Mouse (Mus musculus): ENCODE data around the gene Armc10. TPM values are rescaled to one million over a fixed set of nuclear protein-coding genes. Genes with fewer than 3 reads are reported as not detected.
"Not testable (repeated sequence)": the region's sequence is repeated elsewhere in the genome, so short reads cannot be mapped to it uniquely, and the experiment has no call there.

Armc10 gene
- polyA plus RNA-seq, 1 experiment from 2014 or later: 7.4 TPM

- H3K4me3 ChIP-seq (ENCODE audit: low read depth, low read length): no peak overlapping the region
Observed at GRCm38 (mm10) chr5:21685001-21685400, 39.4 kb downstream of the Armc10 start.

GRCm38 (mm10) chr5:21687042-21687441 is 41.4 kb downstream of the Armc10 start:
- no peak overlapping the region for H3K9ac ChIP-seq (replicated peaks)
- 42% methylated on average over 4 of the region's 4 CpGs for WGBS (ENCODE audit: insufficient replicate concordance)
- H3K4me2 ChIP-seq (ENCODE audit: low read depth, low read length): no peak overlapping the region
- H3K27ac ChIP-seq (ENCODE audit: low read depth): no peak overlapping the region
- DNase-seq (no peak), ATAC-seq (no peak)
- no peak overlapping the region for H3K4me3 ChIP-seq (ENCODE audit: low read depth, low read length)
- H3K4me1 ChIP-seq (ENCODE audit: insufficient read depth): no peaks in the 10 kb centered on the region
- TF ChIP-seq EP300 (IDR thresholded peaks at IDR 0.05; ENCODE audit: low read depth) (no peak), CTCF (IDR thresholded peaks at IDR 0.05; ENCODE audit: low read depth) (no peak)
- no peaks in the 10 kb centered on the region for H3K36me3 ChIP-seq (replicated peaks; ENCODE audit: insufficient read depth, low read length)
- no peaks in the 10 kb centered on the region for H3K9me3 ChIP-seq (ENCODE audit: low read length)
- H3K27me3 ChIP-seq (ENCODE audit: insufficient read depth, low read length): no peaks in the 10 kb centered on the region

More at GRCm38 (mm10) chr5:21685001-21685400, 39.4 kb downstream of the Armc10 start:
- Histone ChIP-seq H3K4me2 (ENCODE audit: low read depth, low read length) (no peak overlapping the region), H3K27me3 (ENCODE audit: insufficient read depth, low read length) (no peaks in the 10 kb centered on the region), H3K9me3 (ENCODE audit: low read length) (no peaks in the 10 kb centered on the region), H3K4me1 (ENCODE audit: insufficient read depth) (no peaks in the 10 kb centered on the region), H3K9ac (replicated peaks) (no peak overlapping the region), H3K36me3 (replicated peaks; ENCODE audit: insufficient read depth, low read length) (no peaks in the 10 kb centered on the region), H3K27ac (ENCODE audit: low read depth) (no peak overlapping the region)
- DNase-seq (no peak), ATAC-seq (no peak)
- WGBS (ENCODE audit: insufficient replicate concordance): 78% methylated on average over 10 of the region's 10 CpGs
- no peak for TF ChIP-seq CTCF (IDR thresholded peaks at IDR 0.05; ENCODE audit: low read depth)
- no peak for TF ChIP-seq EP300 (IDR thresholded peaks at IDR 0.05; ENCODE audit: low read depth)

DNA sequence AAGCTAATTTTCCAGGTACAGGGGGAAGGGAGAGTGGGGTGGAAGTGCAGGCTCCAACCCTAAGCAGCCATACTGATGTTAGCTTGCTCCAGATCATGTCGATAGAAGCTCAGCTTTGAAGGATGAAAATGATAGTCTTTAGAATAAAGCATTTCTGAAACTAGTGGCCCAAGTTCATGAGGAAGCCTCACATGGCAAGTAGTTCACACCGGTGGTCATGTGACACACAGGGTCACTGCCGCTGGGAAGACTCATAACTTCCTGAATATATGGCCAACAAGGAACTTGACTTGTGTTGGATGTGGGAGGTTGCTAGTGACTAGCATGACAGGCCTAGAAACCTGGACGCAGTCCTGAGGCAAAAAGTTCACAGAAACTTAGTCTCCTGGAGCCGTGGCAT is 46.6 kb downstream of the Armc10 start:
- no peaks in the 10 kb centered on the region; the same call in 1 of the 2 replicates for H3K4me1 ChIP-seq (ENCODE audit: insufficient read depth)
- no peak for ATAC-seq
- H3K36me3 ChIP-seq (replicated peaks; ENCODE audit: insufficient read depth, low read length): no peaks in the 10 kb centered on the region
- no peak overlapping the region for H3K4me2 ChIP-seq (ENCODE audit: low read depth, low read length)
- TF ChIP-seq EP300 (IDR thresholded peaks at IDR 0.05; ENCODE audit: low read depth) (no peak), CTCF (IDR thresholded peaks at IDR 0.05; ENCODE audit: low read depth) (no peak)
- no peaks in the 10 kb centered on the region for H3K9me3 ChIP-seq (ENCODE audit: low read length)
- H3K27me3 ChIP-seq (ENCODE audit: insufficient read depth, low read length): no peaks in the 10 kb centered on the region
- H3K27ac ChIP-seq (ENCODE audit: low read depth): no peak overlapping the region
- 84% methylated on average over 5 of the region's 5 CpGs for WGBS (ENCODE audit: insufficient replicate concordance)
- no peak overlapping the region for H3K4me3 ChIP-seq (ENCODE audit: low read depth, low read length)
- H3K9ac ChIP-seq (replicated peaks): no peak overlapping the region
- DNase-seq: no peak

- Histone ChIP-seq H3K27me3 (ENCODE audit: insufficient read depth, low read length) (no peaks in the 10 kb centered on the region), H3K9ac (replicated peaks) (no peak overlapping the region), H3K4me1 (ENCODE audit: insufficient read depth) (no peaks in the 10 kb centered on the region; the same call in 1 of the 2 replicates), H3K27ac (ENCODE audit: low read depth) (no peak overlapping the region), H3K4me2 (ENCODE audit: low read depth, low read length) (no peak overlapping the region), H3K9me3 (ENCODE audit: low read length) (no peaks in the 10 kb centered on the region), H3K36me3 (replicated peaks; ENCODE audit: insufficient read depth, low read length) (no peaks in the 10 kb centered on the region), H3K4me3 (ENCODE audit: low read depth, low read length) (no peak overlapping the region)
- 43% methylated on average over 3 of the region's 3 CpGs for WGBS (ENCODE audit: insufficient replicate concordance)
- ATAC-seq (no peak), DNase-seq (no peak)
- TF ChIP-seq EP300 (IDR thresholded peaks at IDR 0.05; ENCODE audit: low read depth) (no peak), CTCF (IDR thresholded peaks at IDR 0.05; ENCODE audit: low read depth) (no peak)
Observed at GRCm38 (mm10) chr5:21693372-21693870, 47.8 kb downstream of the Armc10 start.

DNA sequence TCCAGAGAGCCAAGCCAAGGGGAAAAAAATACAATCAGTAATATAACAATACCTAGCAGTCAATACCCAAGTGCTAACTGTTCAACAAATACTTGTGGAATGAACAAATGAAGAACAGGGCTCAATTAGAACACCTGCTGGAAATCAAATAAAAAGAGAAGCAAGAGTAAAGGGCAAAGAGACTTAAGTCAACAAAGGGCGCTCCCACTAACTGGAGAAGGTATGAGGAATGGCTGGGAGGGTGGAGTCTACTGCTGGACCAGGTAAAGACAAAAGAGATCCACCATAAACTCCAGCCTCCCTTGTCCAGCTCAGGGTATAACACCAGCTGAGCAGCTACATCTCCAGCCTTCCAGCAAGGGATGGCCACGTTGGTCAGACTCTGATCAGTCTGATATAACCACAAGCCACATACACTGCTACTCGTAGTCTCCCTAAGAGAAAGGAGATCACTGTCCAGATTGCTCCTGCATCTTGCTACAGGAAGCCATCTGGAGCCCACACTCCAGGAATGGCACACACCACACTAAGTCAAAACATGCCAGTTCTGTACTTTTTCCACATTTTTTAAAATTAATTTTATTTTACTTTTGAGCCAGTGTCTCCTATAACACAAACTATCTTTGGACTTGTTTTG is 49.4 kb downstream of the Armc10 start:
- no peak overlapping the region for H3K4me2 ChIP-seq (ENCODE audit: low read depth, low read length)
- no peak overlapping the region for H3K9ac ChIP-seq (replicated peaks)
- H3K27me3 ChIP-seq (ENCODE audit: insufficient read depth, low read length): no peaks in the 10 kb centered on the region
- 43% methylated on average over 3 of the region's 3 CpGs for WGBS (ENCODE audit: insufficient replicate concordance)
- no peaks in the 10 kb centered on the region for H3K9me3 ChIP-seq (ENCODE audit: low read length)
- no peak overlapping the region for H3K4me3 ChIP-seq (ENCODE audit: low read depth, low read length)
- H3K36me3 ChIP-seq (replicated peaks; ENCODE audit: insufficient read depth, low read length): no peaks in the 10 kb centered on the region
- no peaks in the 10 kb centered on the region; the same call in 1 of the 2 replicates for H3K4me1 ChIP-seq (ENCODE audit: insufficient read depth)
- ATAC-seq (no peak), DNase-seq (no peak)
- TF ChIP-seq EP300 (IDR thresholded peaks at IDR 0.05; ENCODE audit: low read depth) (no peak), CTCF (IDR thresholded peaks at IDR 0.05; ENCODE audit: low read depth) (no peak)
- H3K27ac ChIP-seq (ENCODE audit: low read depth): no peak overlapping the region

GRCm38 (mm10) chr5:21699555-21699954 is 53.9 kb downstream of the Armc10 start:
- H3K27ac ChIP-seq (ENCODE audit: low read depth); DNase-seq; H3K9me3 ChIP-seq (ENCODE audit: low read length); H3K9ac ChIP-seq (replicated peaks); H3K4me2 ChIP-seq (ENCODE audit: low read depth, low read length); H3K4me3 ChIP-seq (ENCODE audit: low read depth, low read length); H3K27me3 ChIP-seq (ENCODE audit: insufficient read depth, low read length); ATAC-seq; H3K36me3 ChIP-seq (replicated peaks; ENCODE audit: insufficient read depth, low read length): not testable (repeated sequence)
- peaks cover 10% of the 10 kb centered on the region for H3K4me1 ChIP-seq (ENCODE audit: insufficient read depth)
- 91% methylated on average over 3 of the region's 3 CpGs for WGBS (ENCODE audit: insufficient replicate concordance)
